Mouse (Mus musculus): ENCODE results near the gene Cabin1.

- TF ChIP-seq POLR2A (IDR thresholded peaks at IDR 0.05; ENCODE audit: insufficient read length, low read depth) (no peak), MYOD1 (IDR thresholded peaks at IDR 0.05; ENCODE audit: control insufficient read depth in 1 of 3, insufficient read length in 2 of 3, low read depth in 2 of 3) (no peak), MYOG (IDR thresholded peaks at IDR 0.05; ENCODE audit: control insufficient read depth in 1 of 3, insufficient read depth in 1 of 3, insufficient read length in 2 of 3, low read depth in 2 of 3) (no peak), CEBPB (IDR thresholded peaks at IDR 0.05; ENCODE audit: insufficient read depth, poor library complexity, severe bottlenecking) (no peak), E2F4 (IDR thresholded peaks at IDR 0.05; ENCODE audit: insufficient read depth) (no peak), POLR2AphosphoS2 (IDR thresholded peaks at IDR 0.05; ENCODE audit: insufficient read length, low read depth) (no peak)
Measured at GRCm38 (mm10) chr10:75664673-75665270, 99.4 kb downstream of the Cabin1 start.
